Mouse (Mus musculus) liver, adult 2 months (tissue): Measurements from ENCODE around the gene Mapkbp1.

Experiments used
- CTCF ChIP-seq: fragments of 200-500 bp; IDR thresholded peaks from 2 replicates; pipeline ENCODE4 v1.5.1; 2011; ENCODE audit warnings: low read depth, low read length, control low read depth
- POLR2A ChIP-seq: fragments of 200-500 bp; IDR thresholded peaks from 2 replicates; pipeline ENCODE4 v1.6.1; 2011; ENCODE audit warnings: low read length, control low read depth; ENCODE audit not compliant: insufficient read depth; ENCODE audit errors: extremely low read depth

DNA sequence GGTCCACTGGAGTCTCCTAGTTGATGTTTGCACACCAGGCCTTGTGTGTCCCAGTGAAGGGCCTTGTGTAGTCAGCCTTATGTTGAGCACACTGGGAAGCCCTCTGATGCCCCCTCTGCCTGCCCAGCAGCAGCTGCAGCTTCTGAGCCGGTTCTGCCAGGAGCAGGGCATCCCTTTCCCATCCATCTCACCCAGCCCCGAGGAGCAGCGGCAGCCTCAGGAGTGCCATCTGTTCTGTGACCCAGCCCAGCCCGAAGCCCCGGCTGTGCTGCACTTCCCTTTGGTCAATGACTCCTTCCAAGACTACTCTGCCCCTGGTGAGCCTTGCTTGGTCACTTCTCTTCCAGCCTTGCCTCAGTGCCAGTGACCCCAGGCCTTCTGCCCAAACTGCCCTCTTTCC lies 68.5 kb downstream of the Mapkbp1 start:
- TF ChIP-seq POLR2A: no peak
- TF ChIP-seq CTCF: no peak
